ENCODE assay signal across 8 mouse cellular contexts in the genomic region with DNA sequence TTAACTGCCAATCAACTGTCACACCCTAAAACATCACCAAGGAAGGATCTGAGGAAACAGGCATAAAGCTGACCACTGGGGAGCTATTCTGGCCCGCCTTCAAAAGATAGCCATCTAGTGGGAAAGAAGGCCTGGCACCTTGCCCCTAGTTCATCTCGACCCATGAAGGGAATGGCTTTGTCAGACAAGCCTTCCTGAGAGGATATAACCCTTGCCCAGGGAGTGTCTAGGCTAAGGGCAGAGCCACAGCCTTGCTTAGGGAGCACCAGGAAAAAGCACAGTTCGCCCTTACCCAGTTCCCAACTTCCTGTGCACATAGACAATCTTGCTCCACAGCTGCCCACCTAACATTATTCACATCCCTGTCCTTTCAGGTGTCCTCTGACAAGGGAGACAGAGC. TPM values are rescaled to one million over a fixed set of nuclear protein-coding genes. Genes with fewer than 3 reads are reported as not detected.
A peak's percentile ranks its signal among the peaks of the same experiment; 100 is the strongest.
DNase-seq lines count a peak whose midpoint lies in the region; TF ChIP-seq lines count a peak whose summit lies in the region.

No protein-coding gene starts in this region.

- H3K27me3 ChIP-seq in embryonic facial prominence, embryonic 10.5 days (replicated peaks; ENCODE audit: low read depth, poor library complexity, severe bottlenecking) = no peaks in the 10 kb centered on the region

- WGBS in embryonic facial prominence, embryonic 10.5 days = 70% methylated on average over 3 of the region's 3 CpGs

- H3K36me3 ChIP-seq in embryonic facial prominence, embryonic 10.5 days (replicated peaks) = peaks cover 44% of the 10 kb centered on the region

- no peaks in the 10 kb centered on the region for H3K9me3 ChIP-seq in embryonic facial prominence, embryonic 10.5 days

- H3K4me3 ChIP-seq in layer of hippocampus, adult 2 months = peak overlapping the region; percentile 62
- peak overlapping the region; percentile 86 for H3K4me3 ChIP-seq in embryonic facial prominence, embryonic 10.5 days

- no peak for DNase-seq in layer of hippocampus, adult 2 months (ENCODE audit: low spot score in 2 of 2)
- DNase-seq in layer of hippocampus, adult 11-12 months (ENCODE audit: low spot score) = no peak
- no peak for DNase-seq in embryonic facial prominence, embryonic 10.5 days (ENCODE audit: low spot score)
- peak; percentile 72 for DNase-seq in kidney, adult 11 months
- DNase-seq in lung, postnatal 10 days = peak; percentile 62
- no peak for DNase-seq in embryo, embryonic 10.5 days (ENCODE audit: low spot score)
- DNase-seq in embryo, embryonic 11 days = no peak
- no peak for DNase-seq in gastrocnemius, postnatal 4 days (ENCODE audit: low spot score in 2 of 2)

- H3K4me1 ChIP-seq in embryonic facial prominence, embryonic 10.5 days = peaks cover 38% of the 10 kb centered on the region

- peak overlapping the region; percentile 91 for H3K27ac ChIP-seq in layer of hippocampus, adult 2 months
- H3K27ac ChIP-seq in embryonic facial prominence, embryonic 10.5 days (replicated peaks) = peak overlapping the region; percentile 100

- TF ChIP-seq CTCF in layer of hippocampus, adult 2 months (conservative IDR thresholded peaks at IDR 0.05) = no peak

RNA-seq across cellular contexts. Expression of a gene that starts 1.0 kb away (rescaled TPM):
- total RNA-seq in layer of hippocampus, adult 2 months (2021) = 10 to 100 TPM; 21.2 to 22.5 TPM
- polyA plus RNA-seq in embryonic facial prominence, embryonic 10.5 days (2016; fragmentation: Nextera tagmentation; extraction: Ambion mirVana) = 15.9 and 18.0 TPM in 2 replicates
- total RNA-seq in gastrocnemius, postnatal 4 days (2021) = 10 to 100 TPM; 15.6 to 17.5 TPM

RNA-seq across cellular contexts. Expression of a gene that starts 22.2 kb away (rescaled TPM):
- not detected for total RNA-seq in layer of hippocampus, adult 2 months (2021)
- 0.08 and 0.12 TPM in 2 replicates for polyA plus RNA-seq in embryonic facial prominence, embryonic 10.5 days (2016; fragmentation: Nextera tagmentation; extraction: Ambion mirVana)
- total RNA-seq in gastrocnemius, postnatal 4 days (2021) = not detected

RNA-seq across cellular contexts. Expression of a gene that starts 37.0 kb away (rescaled TPM):
- 10 to 100 TPM; 28.7 to 33.3 TPM for total RNA-seq in layer of hippocampus, adult 2 months (2021)
- 9.7 TPM in 2 replicates for polyA plus RNA-seq in embryonic facial prominence, embryonic 10.5 days (2016; fragmentation: Nextera tagmentation; extraction: Ambion mirVana)
- total RNA-seq in gastrocnemius, postnatal 4 days (2021) = 10 to 100 TPM; 10.1 to 11.7 TPM

RNA-seq across cellular contexts. Expression of a gene that starts 38.7 kb away (rescaled TPM):
- 1 to 10 TPM; 4.2 to 6.7 TPM for total RNA-seq in layer of hippocampus, adult 2 months (2021)
- polyA plus RNA-seq in embryonic facial prominence, embryonic 10.5 days (2016; fragmentation: Nextera tagmentation; extraction: Ambion mirVana) = 1.1 and 1.4 TPM in 2 replicates
- 1 to 10 TPM; 2.5 to 3.2 TPM for total RNA-seq in gastrocnemius, postnatal 4 days (2021)

RNA-seq across cellular contexts. Expression of a gene that starts 44.1 kb away (rescaled TPM):
- 10 to 100 TPM; 53.2 to 57.8 TPM for total RNA-seq in layer of hippocampus, adult 2 months (2021)
- 20.4 and 21.0 TPM in 2 replicates for polyA plus RNA-seq in embryonic facial prominence, embryonic 10.5 days (2016; fragmentation: Nextera tagmentation; extraction: Ambion mirVana)
- total RNA-seq in gastrocnemius, postnatal 4 days (2021) = 10 to 100 TPM; 18.2 to 21.8 TPM

Comparison
In these comparisons a context has a peak if more than half of its experiments do, and no peak if none do; other contexts are left out.
1. DNase-seq: peak in kidney, adult 11 months (single experiment) and lung, postnatal 10 days (single experiment); none in layer of hippocampus, adult 2 months (0 of 2), layer of hippocampus, adult 11-12 months (single experiment), embryonic facial prominence, embryonic 10.5 days (single experiment), embryo, embryonic 10.5 days (single experiment), embryo, embryonic 11 days (single experiment) and gastrocnemius, postnatal 4 days (0 of 2).